Mouse (Mus musculus): Measurements from ENCODE around the gene Gpd1. TPM values are rescaled to one million over a fixed set of nuclear protein-coding genes. Genes with fewer than 3 reads are reported as not detected.
A peak's percentile ranks its signal among the peaks of the same experiment; 100 is the strongest.

The Gpd1 gene
- total RNA-seq (2021): 100 to 1,000 TPM; 128 to 145 TPM

GRCm38 (mm10) chr15:99717386-99718334 lies at the start of gene Gpd1:
TSS of gene Gpd1 (plus strand) at chr15:99717515.
- DNase-seq (ENCODE audit: extremely low spot score in 1 of 2, low spot score in 1 of 2): peak; percentile 63 to 66

DNA sequence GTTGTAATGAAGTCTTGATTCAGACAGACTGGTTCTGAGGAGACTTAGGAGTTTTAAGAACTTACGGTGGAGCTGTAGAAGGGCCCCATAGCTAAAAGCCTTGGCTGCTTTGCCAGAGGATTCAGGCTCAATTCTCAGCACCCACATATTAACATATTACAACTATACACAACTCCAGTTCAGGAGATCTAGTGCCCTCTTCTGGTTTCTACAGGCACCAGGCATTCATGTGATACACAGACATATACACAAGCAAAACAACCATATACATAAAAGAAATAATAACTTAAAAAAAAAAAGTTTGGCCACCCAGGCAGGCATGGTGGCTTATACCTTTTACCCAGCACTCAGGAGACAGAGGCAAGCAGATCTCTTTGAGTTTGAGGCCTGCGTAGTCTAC lies 49.8 kb upstream of the Gpd1 start:
- DNase-seq (ENCODE audit: extremely low spot score in 1 of 2, low spot score in 1 of 2): no peak

GRCm38 (mm10) chr15:99668881-99669280 lies 48.4 kb upstream of the Gpd1 start:
- DNase-seq (ENCODE audit: extremely low spot score in 1 of 2, low spot score in 1 of 2): peak; percentile 64 to 83

DNA sequence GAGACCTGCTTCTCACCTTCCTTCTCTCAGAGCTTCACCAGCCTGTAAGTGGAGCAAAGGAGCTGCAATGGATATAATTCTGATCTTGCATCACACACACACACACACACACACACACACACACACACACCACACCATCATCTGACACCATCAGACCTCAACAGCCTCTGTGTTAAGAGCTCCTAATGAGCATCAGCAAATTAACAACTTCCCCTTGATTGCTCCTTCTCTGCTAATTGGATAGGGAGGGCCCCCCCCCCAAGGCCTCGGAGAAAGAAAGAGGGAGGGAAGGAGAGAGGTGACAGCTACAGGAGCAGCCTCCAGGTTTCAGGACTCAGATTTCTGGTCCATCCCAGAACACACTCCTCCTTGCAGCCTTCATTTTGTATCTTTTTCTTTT lies 47.9 kb upstream of the Gpd1 start:
- DNase-seq (ENCODE audit: extremely low spot score in 1 of 2, low spot score in 1 of 2): no peak

- peak; percentile 46 to 71 for DNase-seq (ENCODE audit: extremely low spot score in 1 of 2, low spot score in 1 of 2)
Measured at GRCm38 (mm10) chr15:99670154-99670821, 47.0 kb upstream of the Gpd1 start, which contains the start of gene Asic1. TSS of gene Asic1 (plus strand) at chr15:99670368.

GRCm38 (mm10) chr15:99670964-99671670 lies 46.2 kb upstream of the Gpd1 start:
- no peak for DNase-seq (ENCODE audit: extremely low spot score in 1 of 2, low spot score in 1 of 2)

GRCm38 (mm10) chr15:99671783-99672182 lies 45.5 kb upstream of the Gpd1 start:
- no peak for DNase-seq (ENCODE audit: extremely low spot score in 1 of 2, low spot score in 1 of 2)

DNA sequence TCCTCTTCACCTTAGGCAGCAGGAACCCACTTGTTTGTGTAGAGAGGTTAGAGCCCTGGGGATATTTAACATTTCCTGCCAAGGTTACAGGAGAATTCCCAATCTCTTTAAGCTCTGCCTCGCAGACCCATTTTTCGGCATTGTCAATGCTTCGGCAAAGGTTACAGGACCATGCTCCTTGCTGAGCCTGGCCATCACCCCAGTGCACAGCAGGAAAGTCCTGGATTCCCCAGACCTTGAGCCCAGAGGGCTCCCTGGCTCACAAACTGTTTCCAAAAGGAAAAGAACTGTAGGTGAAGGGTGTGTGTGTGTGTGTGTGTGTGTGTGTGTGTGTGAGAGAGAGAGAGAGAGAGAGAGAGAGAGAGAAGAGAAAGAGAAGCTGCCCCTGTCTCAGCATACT lies 42.4 kb upstream of the Gpd1 start:
- DNase-seq (ENCODE audit: extremely low spot score in 1 of 2, low spot score in 1 of 2): no peak

DNA sequence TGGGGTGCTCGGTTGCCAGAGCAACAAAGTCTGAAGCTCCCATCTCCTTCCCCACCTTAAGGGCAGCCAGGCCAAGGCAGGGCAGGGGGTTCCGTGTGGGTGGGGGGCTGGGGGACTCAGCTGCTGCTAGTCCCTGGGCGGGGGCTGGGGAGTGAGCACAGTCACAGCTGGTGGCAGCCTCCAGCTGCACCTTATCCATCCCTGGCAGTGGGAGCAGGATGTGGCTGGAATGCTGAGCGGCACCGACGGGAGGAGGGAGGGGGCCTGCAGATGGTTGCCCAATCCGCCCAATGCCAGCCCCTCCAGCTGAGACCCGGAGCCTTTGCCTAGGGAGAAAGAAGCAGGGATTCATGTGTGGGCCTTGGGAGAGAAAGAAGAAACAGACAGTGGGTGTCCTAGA lies 40.2 kb upstream of the Gpd1 start:
- no peak for DNase-seq (ENCODE audit: extremely low spot score in 1 of 2, low spot score in 1 of 2)

- DNase-seq (ENCODE audit: extremely low spot score in 1 of 2, low spot score in 1 of 2): peak in 1 of 2 experiments; percentile 52
Measured at GRCm38 (mm10) chr15:99678063-99678800, 39.1 kb upstream of the Gpd1 start.

GRCm38 (mm10) chr15:99679008-99679407 lies 38.3 kb upstream of the Gpd1 start:
- no peak for DNase-seq (ENCODE audit: extremely low spot score in 1 of 2, low spot score in 1 of 2)

DNA sequence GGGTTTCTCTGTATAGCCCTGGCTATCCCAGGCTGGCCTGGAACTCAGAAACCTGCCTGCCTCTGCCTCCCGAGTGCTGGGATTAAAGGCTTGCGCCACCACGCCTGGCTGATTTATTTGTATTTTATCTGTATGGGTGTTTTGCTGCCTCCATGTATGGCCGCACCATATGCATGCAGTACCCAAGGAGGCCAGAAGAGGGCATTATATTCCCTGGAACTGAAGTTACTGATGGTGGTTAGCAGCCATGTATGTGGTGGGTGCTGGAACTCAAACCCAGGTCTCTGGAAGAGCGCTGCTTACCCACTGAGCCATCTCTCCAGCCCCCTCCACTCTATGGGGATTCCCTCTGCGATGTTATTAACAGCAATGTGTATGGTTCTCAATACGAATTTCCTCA lies 34.4 kb upstream of the Gpd1 start:
- DNase-seq (ENCODE audit: extremely low spot score in 1 of 2, low spot score in 1 of 2): no peak

DNA sequence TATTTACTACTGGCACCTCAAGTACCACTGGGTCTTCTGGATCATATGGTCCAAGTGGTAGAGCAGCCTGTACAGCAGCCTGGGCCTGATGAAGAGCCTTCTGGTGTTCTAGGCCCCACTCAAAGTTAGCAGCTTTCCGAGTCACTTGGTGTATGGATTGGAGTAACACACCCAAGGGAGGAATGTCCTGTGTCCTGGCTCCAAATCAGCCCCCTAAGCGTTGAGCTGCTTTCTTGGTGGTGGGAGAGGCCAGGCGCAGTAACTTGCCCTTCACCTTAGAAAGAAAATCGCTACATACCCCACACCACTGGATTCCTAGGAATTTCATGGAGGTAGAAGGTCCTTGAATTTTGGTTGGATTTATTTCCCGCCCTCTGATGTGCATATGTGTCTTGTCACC lies 33.2 kb upstream of the Gpd1 start:
- no peak for DNase-seq (ENCODE audit: extremely low spot score in 1 of 2, low spot score in 1 of 2)

DNA sequence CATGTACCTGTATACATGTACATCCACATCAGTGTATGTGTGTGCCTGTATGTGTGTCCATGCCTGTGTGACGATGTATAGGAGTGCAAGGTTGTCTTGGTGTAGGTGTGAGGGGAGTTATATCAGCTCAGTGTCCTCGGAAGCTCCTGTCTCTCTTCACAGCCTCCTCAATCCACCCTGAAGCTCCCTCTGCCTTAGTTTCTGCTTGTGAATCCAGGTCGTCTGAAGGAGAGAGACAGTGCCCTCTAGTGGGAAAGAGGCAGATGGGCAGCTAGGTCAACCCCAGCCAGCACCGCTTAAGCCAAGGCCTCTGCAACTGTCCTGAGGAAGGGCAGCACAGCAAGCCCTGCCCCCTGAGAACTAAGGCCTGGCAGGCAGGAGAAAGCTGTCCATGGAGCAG lies 28.6 kb upstream of the Gpd1 start:
- peak; percentile 19 to 38 for DNase-seq (ENCODE audit: extremely low spot score in 1 of 2, low spot score in 1 of 2)

DNA sequence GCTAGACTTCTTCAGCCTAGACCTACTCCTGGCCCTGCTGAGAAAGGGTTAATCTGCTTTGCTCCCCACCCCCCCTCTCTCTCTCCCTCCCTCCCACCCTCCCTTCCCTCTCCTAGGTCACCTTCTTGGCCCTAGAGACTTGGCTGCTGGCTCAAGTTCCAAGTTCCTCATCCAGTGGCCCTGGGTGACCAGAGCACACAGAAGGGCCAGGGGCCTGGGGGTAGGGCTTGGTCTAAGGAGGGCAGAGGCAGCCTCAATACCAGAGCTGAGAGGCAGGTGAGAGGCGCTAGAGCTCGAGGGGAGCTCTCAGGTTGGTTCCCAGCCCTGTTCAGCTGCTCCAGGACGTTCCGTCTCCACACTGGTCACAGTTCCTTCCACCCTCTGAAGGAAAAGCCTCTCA lies 26.4 kb upstream of the Gpd1 start:
- DNase-seq (ENCODE audit: extremely low spot score in 1 of 2, low spot score in 1 of 2): no peak

DNA sequence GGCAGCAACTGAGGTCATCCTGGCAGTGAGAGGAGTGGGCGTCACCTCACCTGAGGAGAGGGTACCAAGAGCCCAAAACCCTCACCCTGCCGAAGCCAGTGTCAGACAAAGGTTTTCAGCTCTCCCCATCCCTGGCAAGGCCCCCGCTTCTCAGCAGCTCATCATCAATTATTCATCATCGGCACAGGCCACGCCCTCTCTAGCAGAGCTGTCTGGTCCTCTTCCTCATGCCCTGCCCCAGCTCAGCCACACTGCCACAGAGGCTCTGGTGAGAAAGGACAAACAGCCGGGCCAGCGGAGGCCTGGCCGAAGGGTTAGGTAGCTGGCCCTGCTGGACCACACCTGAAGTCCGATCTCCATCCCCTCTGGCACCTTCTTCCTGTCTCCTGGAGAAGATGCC lies 25.3 kb upstream of the Gpd1 start:
- no peak for DNase-seq (ENCODE audit: extremely low spot score in 1 of 2, low spot score in 1 of 2)

- DNase-seq (ENCODE audit: extremely low spot score in 1 of 2, low spot score in 1 of 2): no peak
Measured at GRCm38 (mm10) chr15:99697309-99697708, 20.0 kb upstream of the Gpd1 start.

GRCm38 (mm10) chr15:99698533-99699085 lies 18.7 kb upstream of the Gpd1 start:
- DNase-seq (ENCODE audit: extremely low spot score in 1 of 2, low spot score in 1 of 2): no peak

DNA sequence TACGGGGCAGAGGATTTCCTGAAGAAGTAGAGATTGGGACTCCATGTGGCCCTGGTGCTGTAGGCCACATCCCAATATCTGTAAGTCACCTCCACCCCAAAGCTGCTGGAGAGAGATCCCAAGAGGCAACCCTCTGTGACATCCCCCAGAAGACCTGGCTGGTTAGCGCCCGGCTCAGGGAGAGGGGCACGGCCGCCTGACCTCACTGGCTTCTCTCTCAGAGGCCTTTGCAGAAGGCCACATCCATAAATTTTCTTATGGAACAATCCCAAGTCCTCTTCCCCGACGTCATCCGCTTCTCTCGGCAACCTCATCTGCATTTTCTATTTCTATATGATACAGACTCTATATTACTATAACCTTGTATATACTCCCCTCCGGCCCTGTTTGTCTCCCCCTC lies 17.6 kb upstream of the Gpd1 start:
- DNase-seq (ENCODE audit: extremely low spot score in 1 of 2, low spot score in 1 of 2): no peak

All from layer of hippocampus, postnatal 25 days (tissue).